Mouse (Mus musculus): Measurements from ENCODE around the gene Ctnnd2.

Gene Ctnnd2

GRCm38 (mm10) chr15:30515425-30515824 is 343.0 kb downstream of the Ctnnd2 start:
- no peak for DNase-seq (ENCODE audit: low spot score)

- no peak for DNase-seq (ENCODE audit: low spot score)
Measured at GRCm38 (mm10) chr15:30541459-30541858, 369.1 kb downstream of the Ctnnd2 start.

DNA sequence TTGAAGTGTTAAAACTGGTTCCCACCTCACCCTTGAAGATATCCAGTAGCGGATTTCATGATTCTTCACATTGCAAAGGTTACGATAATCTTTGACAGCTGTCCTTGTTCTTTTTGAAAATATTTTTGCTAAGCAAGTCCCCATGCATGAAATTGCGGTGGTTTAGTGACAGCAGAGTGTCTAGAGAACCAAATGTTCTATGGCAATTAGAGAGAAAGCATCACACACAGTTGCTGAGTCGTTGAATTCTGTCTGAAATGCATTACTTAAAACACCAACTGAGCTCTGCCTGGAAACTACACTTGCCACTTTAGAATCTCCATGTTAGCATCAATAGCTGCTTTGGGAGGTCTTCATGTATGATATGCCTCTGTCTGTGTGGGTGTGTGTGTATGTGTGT is 375.9 kb downstream of the Ctnnd2 start:
- DNase-seq (ENCODE audit: low spot score), result no peak

- DNase-seq (ENCODE audit: low spot score), result no peak
Measured at GRCm38 (mm10) chr15:30550956-30551355, 378.6 kb downstream of the Ctnnd2 start.

DNA sequence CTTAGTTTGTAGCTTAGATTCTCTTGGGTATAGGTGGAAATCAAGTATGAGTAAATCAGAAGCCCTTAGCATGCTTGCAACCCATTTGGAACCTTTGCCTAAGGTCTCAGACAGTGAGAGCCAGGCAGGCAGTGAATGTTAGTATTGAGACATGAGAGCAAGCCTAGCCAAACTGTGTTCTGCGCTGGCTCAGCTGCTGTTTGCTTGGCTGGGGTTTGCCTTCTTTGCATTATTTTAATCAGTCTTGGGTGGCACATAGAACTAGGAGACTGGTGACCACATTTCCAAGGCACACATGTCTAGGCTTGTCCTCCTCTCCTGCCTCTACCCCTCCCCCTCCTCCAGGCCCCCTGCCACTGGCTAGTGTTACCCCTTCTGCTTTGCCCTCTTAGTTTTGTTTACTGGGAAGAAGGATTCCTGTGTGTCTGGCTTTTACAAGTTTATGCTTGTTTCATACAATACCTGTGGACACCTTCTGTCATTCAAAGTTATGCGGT is 381.6 kb downstream of the Ctnnd2 start:
- no peak for DNase-seq (ENCODE audit: low spot score)

- DNase-seq (ENCODE audit: low spot score), result no peak
Measured at GRCm38 (mm10) chr15:30555787-30556186, 383.4 kb downstream of the Ctnnd2 start.

GRCm38 (mm10) chr15:30562375-30562774 is 390.0 kb downstream of the Ctnnd2 start:
- DNase-seq (ENCODE audit: low spot score), result peak; percentile 9

GRCm38 (mm10) chr15:30564594-30564993 is 392.2 kb downstream of the Ctnnd2 start:
- no peak for DNase-seq (ENCODE audit: low spot score)

DNA sequence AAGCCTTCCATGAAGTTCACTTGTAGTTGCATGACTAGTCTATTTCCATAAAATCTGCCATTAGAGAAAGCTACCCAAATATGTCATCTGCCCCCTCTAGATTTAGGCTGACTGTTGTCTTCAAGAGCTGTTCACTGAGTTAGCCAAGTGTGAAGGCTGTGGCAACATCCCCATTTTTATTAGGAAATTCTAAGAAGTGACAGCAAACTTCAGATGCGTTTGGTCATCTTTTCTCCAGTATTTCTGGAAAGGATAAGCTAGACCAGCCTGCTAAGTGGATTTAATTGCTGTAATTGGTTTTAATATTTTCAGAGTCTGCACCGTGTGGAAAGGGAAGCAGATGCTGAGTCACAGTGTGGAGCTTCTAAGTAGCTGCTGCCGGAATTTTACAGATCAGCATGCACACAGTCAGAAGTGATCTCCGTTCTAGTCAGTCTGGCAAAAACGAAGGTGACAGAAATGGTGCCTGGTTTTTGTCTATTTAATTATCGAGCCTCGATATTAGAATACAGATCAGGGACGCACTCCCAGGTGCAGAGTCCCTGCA is 397.9 kb downstream of the Ctnnd2 start:
- DNase-seq (ENCODE audit: low spot score), result no peak

DNA sequence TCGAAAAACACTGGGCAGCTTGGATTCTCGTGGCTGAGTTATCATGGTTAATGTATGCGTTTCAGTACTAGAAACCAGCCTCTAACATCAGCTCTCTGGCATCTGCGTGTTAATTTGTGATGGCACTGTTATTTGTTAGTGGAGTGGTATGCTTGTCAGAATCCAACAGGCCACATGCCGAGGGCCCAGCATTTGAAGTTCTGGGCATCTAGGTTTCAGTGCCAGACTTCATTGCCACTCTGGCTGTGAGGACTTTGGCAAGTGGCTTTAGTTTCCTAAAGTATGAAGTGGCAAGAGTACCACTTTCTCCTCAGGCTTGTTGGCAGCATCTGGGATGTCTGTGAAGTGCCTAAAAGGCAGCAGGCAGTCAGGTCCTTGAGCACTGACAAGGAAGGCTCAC is 415.1 kb downstream of the Ctnnd2 start:
- no peak for DNase-seq (ENCODE audit: low spot score)

DNA sequence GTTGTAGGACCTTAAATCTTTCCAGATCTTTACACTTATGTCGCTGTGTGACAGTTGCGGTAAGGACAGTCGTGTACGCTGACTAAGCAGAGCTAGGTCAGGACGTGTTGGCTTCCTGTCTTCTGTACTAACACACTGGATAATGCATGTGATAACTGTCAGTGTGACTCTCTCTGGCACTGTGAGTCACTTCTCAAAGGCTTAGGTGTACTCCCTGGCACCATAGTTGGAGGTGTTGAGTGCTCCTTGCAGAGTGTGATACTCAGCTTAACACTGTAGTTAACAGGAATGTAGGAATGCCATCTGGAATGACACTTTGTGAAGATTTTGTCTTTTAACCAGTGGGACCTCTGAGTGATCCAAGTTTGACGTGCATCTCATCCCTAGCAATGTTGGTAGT is 418.5 kb downstream of the Ctnnd2 start:
- no peak for DNase-seq (ENCODE audit: low spot score)

DNA sequence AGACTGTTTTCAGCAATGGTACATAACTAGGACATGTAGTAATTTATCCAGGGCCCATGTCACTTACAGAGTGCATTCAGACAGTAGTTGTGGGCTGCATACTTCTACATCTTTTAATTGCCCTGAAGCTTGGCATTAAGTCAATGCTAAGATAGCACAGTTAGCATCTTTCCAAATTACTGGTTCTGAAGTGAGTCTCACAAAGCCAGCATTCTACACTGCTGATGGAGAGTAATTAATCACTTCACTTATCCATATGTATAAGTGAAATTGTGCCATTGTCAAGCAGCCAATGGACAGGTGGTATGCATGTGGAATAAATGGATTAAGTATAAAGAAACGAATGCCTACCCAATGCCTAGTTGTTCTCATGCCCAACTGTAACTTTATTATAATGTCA is 423.1 kb downstream of the Ctnnd2 start:
- no peak for DNase-seq (ENCODE audit: low spot score)

DNA sequence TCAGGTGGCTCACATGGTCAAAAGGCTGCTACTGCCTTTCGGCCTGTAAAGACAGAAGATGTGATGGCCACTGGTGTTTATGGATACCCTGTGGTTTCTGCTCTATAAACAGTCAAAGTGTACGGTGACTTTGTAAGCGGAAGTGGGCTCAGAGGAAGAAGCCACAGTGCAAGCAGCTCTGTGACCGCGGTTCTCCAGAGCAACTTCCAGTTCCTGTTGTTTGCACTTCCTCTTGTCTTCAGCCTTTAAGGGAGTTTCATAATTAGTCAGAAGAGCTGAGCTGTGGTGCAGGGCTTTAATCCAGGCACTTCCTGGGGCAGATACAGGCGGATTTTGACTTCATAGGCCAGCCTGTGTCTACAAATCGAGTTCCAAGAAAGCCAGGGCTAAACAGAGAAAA is 438.2 kb downstream of the Ctnnd2 start:
- no peak for DNase-seq (ENCODE audit: low spot score)

- DNase-seq (ENCODE audit: low spot score), result peak; percentile 35
Measured at GRCm38 (mm10) chr15:30615451-30615850, 443.1 kb downstream of the Ctnnd2 start.

DNA sequence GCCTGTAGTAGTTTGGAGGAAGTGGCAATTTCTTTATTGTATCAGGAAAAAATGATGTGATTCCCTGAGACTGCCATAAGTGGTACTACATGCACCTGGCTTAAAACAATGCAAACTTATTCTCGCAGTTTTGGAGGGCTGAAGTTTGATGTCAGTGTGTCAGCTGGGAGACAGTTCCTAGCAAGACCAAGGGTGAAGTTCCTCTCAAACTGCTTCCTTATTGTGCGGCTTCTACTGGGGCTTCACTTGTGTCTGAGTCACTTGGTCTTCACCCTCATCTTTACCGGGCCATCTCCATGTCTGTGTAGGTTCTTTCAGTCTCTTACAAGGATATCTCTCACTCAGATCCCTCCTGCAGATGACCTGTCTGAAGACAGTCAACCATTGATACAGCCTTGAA is 444.5 kb downstream of the Ctnnd2 start:
- no peak for DNase-seq (ENCODE audit: low spot score)

- no peak for DNase-seq (ENCODE audit: low spot score)
Measured at GRCm38 (mm10) chr15:30617932-30618331, 445.5 kb downstream of the Ctnnd2 start.

GRCm38 (mm10) chr15:30628524-30628923 is 456.1 kb downstream of the Ctnnd2 start:
- peak; percentile 16 for DNase-seq (ENCODE audit: low spot score)

DNA sequence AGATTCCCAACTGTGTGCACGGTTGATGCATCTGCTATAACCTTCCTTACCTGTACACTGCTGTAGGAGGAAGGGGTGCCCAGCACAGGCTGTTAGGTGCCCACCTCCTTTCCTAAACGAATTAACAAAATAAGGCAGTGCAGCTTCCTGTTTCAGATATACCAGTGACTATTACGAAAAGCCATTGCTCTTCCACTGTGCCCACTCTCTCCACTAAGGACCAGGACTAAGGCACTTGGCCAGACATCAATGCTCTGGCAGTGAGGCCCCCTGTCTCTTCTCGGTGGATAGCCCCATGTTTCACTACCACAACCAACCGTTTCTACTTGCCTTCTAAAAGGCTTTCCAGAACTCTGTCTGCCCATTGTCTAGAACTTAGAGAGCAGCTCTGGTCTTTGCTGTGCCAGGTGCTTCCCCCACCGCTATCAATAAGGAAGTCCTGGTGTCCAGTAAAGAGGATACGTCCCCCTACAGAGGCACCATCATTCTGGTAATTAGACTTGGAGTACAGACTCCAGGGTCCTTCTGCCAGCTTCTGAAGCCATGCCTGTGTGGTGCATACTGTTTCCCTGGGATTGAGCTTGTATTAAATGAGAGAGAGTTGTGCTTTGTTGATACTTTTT is 459.8 kb downstream of the Ctnnd2 start:
- DNase-seq (ENCODE audit: low spot score), result no peak

GRCm38 (mm10) chr15:30633917-30634316 is 461.5 kb downstream of the Ctnnd2 start:
- peak; percentile 3 for DNase-seq (ENCODE audit: low spot score)

DNA sequence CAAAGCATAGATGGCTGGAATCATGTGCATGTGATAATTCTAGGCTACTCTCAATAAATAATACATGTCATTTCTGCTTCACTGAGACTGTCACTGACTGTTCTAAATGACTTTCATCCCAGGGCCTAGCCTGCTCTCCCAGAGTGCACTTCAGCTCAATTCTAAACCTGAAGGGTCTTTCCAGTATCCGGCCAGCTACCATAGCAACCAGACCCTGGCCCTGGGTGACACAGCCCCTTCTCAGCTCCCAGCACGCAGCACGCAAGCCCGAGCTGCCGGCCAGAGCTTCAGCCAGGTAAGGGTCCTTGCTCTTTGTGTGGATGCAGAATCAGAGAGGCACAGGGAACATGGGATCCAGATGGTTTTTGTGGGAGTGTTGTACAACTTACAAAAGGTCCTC is 462.1 kb downstream of the Ctnnd2 start:
- DNase-seq (ENCODE audit: low spot score), result peak; percentile 57

GRCm38 (mm10) chr15:30640651-30641050 is 468.3 kb downstream of the Ctnnd2 start:
- no peak for DNase-seq (ENCODE audit: low spot score)

DNA sequence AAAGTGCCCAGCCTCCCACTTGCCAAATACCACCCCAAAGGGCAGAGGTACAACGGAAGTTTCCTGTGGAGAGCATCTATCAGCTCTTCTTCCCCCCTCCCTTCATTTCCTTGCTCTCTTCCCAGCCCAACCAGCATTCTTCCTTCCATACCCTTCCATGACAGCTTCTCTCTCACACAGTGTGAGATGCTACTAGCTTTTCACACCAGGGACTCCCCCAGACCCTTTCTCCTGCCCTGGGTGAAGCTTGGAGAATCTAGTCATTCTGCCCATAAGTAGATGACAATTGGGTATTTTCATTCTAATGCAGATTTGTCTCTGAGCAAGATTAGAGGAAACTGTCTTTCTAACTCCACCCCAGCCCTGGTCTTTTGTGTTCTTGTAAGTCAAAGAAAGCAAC is 473.3 kb downstream of the Ctnnd2 start:
- no peak for DNase-seq (ENCODE audit: low spot score)

GRCm38 (mm10) chr15:30646501-30647431 is 474.4 kb downstream of the Ctnnd2 start:
- peak; percentile 12 for DNase-seq (ENCODE audit: low spot score)
